Mouse (Mus musculus) myocyte (in vitro differentiated cells): ENCODE data around the gene Nanos2.

Experiments used
- MYOD1 ChIP-seq, 3 experiments: IDR thresholded peaks; one replicate each; pipeline ENCODE4 v1.6.1; 2011; ENCODE audit warnings: control low read depth in 2 of 3, low read depth in 2 of 3, mild to moderate bottlenecking in 2 of 3, moderate library complexity in 1 of 3; ENCODE audit not compliant: insufficient read length in 2 of 3, control insufficient read depth in 1 of 3
- POLR2A ChIP-seq: IDR thresholded peaks from one replicate; pipeline ENCODE4 v1.6.1; 2011; ENCODE audit warnings: low read depth, mild to moderate bottlenecking, control low read depth, moderate library complexity; ENCODE audit not compliant: insufficient read length
- USF1 ChIP-seq: IDR thresholded peaks from one replicate; pipeline ENCODE4 v1.6.1; 2011; ENCODE audit warnings: low read depth, mild to moderate bottlenecking, control low read depth, moderate library complexity

- no peak for TF ChIP-seq POLR2A
- no peak for TF ChIP-seq MYOD1 (IDR thresholded peaks at IDR 0.05; ENCODE audit: control insufficient read depth in 1 of 3, insufficient read length in 2 of 3, low read depth in 2 of 3)
- TF ChIP-seq USF1: no peak
Measured at GRCm38 (mm10) chr7:18959446-18959845, 27.8 kb upstream of the Nanos2 start.
